Mouse (Mus musculus) embryonic facial prominence, embryonic 10.5 days (tissue): ENCODE data around the gene Ten1. TPM values are rescaled to one million over a fixed set of nuclear protein-coding genes. Genes with fewer than 3 reads are reported as not detected.

Experiments
- DNase-seq: peaks from one replicate; pipeline ENCODE4 v3.0.0-alpha.2; 2017; ENCODE audit warnings: low spot score
- H3K27ac ChIP-seq: fragments of 300-500 bp; sonication (generic); replicated peaks from 2 replicates; pipeline ENCODE4 v1.5.1; 2016; ENCODE audit warnings: mild to moderate bottlenecking
- H3K27me3 ChIP-seq: fragments of 300-500 bp; sonication (generic); replicated peaks from 2 replicates; pipeline ENCODE4 v1.6.1; 2016; ENCODE audit warnings: low read depth, mild to moderate bottlenecking; ENCODE audit not compliant: poor library complexity, severe bottlenecking
- H3K36me3 ChIP-seq: fragments of 300-500 bp; sonication (generic); replicated peaks from 2 replicates; pipeline ENCODE4 v1.6.1; 2016; ENCODE audit warnings: mild to moderate bottlenecking, moderate library complexity
- H3K4me1 ChIP-seq: fragments of 300-500 bp; sonication (generic); 2 replicates; pipeline ENCODE4 v1.6.1; 2016
- H3K4me3 ChIP-seq: fragments of 300-500 bp; sonication (generic); 2 replicates; pipeline ENCODE4 v1.5.1; 2016; ENCODE audit warnings: mild to moderate bottlenecking, moderate library complexity
- H3K9me3 ChIP-seq: fragments of 300-500 bp; sonication (generic); 2 replicates; pipeline ENCODE4 v1.6.1; 2016; ENCODE audit warnings: mild to moderate bottlenecking
- WGBS: fragments of 180-500 bp; shearing (Covaris S2); methylation state at CpG from one replicate; pipeline ENCODE4 v1.1.7; 2016; 5-methylcytosine and 5-hydroxymethylcytosine counted together
- polyA plus RNA-seq: library from polyadenylated mRNA; unstranded; fragments of >200 nt; fragmentation: Nextera tagmentation; extraction: Ambion mirVana; gene quantifications from 2 replicates; pipeline ENCODE4 v1.2.1, GENCODE M21; 2016

Gene Ten1
- polyA plus RNA-seq, 1 experiment from 2014 or later, result 65.6 TPM

- Histone ChIP-seq H3K4me3 (no peak overlapping the region), H3K27ac (no peak overlapping the region), H3K9me3 (no peaks in the 10 kb centered on the region), H3K27me3 (no peaks in the 10 kb centered on the region), H3K4me1 (peaks cover 6% of the 10 kb centered on the region), H3K36me3 (peaks cover 34% of the 10 kb centered on the region)
- DNase-seq, result no peak
- WGBS, result 94% methylated on average over 3 of the region's 3 CpGs
Observed at GRCm38 (mm10) chr11:116203150-116203549, 4.5 kb downstream of the Ten1 start.

- Histone ChIP-seq H3K9me3 (no peaks in the 10 kb centered on the region), H3K36me3 (peaks cover 36% of the 10 kb centered on the region), H3K4me3 (no peak overlapping the region), H3K27me3 (no peaks in the 10 kb centered on the region), H3K27ac (no peak overlapping the region), H3K4me1 (no peaks in the 10 kb centered on the region)
- 59% methylated on average over 4 of the region's 4 CpGs for WGBS
- no peak for DNase-seq
Observed at GRCm38 (mm10) chr11:116206678-116207077, 8.0 kb downstream of the Ten1 start.

DNA sequence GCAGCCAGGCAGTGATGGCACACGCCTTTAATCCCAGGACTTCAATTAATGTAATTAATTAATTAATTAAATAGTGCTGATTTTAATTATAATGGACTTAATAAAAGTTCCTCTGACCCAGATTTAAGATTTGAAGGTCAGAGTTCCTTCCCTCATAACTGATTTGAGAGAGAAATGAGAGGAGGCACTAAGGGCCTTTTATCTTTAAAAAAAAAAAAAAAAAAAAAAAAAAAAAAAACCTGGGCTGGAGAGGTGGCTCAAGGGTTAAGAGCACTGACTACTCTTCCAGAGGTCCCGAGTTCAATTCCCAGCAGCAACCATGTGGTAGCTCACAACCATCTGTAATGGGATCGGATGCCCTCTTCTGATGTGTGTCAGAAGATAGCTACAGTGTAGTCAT lies 10.0 kb downstream of the Ten1 start:
- no peak for DNase-seq
- no peaks in the 10 kb centered on the region for H3K9me3 ChIP-seq
- no peak overlapping the region for H3K27ac ChIP-seq
- H3K4me3 ChIP-seq, result no peak overlapping the region
- H3K27me3 ChIP-seq, result no peaks in the 10 kb centered on the region
- H3K36me3 ChIP-seq, result peaks cover 38% of the 10 kb centered on the region
- 81% methylated on average over 3 of the region's 3 CpGs for WGBS
- no peaks in the 10 kb centered on the region for H3K4me1 ChIP-seq

DNA sequence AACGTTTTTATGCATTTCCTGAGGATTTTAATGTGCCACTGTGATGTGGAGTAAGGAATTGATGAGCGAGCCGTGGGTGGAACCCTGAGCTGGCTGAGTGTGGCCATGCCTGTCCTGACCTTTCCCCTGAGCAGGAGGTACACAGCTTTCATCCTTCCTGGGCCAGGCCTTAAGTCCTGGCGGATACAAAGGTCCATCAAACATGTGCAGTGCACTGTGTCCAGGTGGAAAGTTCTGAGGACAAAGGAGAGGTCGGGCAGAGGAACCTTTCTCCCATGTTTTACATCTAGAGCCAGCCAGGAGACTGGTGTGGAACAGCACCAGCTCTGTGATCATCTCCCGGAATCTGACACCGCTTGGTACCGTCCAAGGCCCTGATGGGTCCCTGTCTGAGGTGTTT lies 10.6 kb downstream of the Ten1 start:
- no peak overlapping the region for H3K4me3 ChIP-seq
- H3K36me3 ChIP-seq, result peaks cover 40% of the 10 kb centered on the region
- 84% methylated on average over 8 of the region's 8 CpGs for WGBS
- no peaks in the 10 kb centered on the region for H3K9me3 ChIP-seq
- H3K27me3 ChIP-seq, result no peaks in the 10 kb centered on the region
- DNase-seq, result no peak
- no peaks in the 10 kb centered on the region for H3K4me1 ChIP-seq
- H3K27ac ChIP-seq, result no peak overlapping the region; the same call in 1 of the 2 replicates

GRCm38 (mm10) chr11:116210696-116211095 lies 12.0 kb downstream of the Ten1 start:
- H3K27ac ChIP-seq, result no peak overlapping the region
- no peak for DNase-seq

GRCm38 (mm10) chr11:116212847-116213246 lies 14.2 kb downstream of the Ten1 start:
- WGBS, result 91% methylated on average over 6 of the region's 6 CpGs
- H3K36me3 ChIP-seq, result peaks cover 18% of the 10 kb centered on the region

More at GRCm38 (mm10) chr11:116210696-116211095, 12.0 kb downstream of the Ten1 start:
- Histone ChIP-seq H3K9me3 (no peaks in the 10 kb centered on the region), H3K4me1 (no peaks in the 10 kb centered on the region), H3K36me3 (peaks cover 37% of the 10 kb centered on the region), H3K27me3 (no peaks in the 10 kb centered on the region), H3K4me3 (no peak overlapping the region)
- WGBS, result 76% methylated on average over 5 of the region's 5 CpGs

GRCm38 (mm10) chr11:116213877-116214510 lies 15.3 kb downstream of the Ten1 start:
- no peaks in the 10 kb centered on the region for H3K9me3 ChIP-seq
- WGBS, result 92% methylated on average over 13 of the region's 13 CpGs
- peaks cover 6% of the 10 kb centered on the region for H3K4me1 ChIP-seq
- no peaks in the 10 kb centered on the region for H3K27me3 ChIP-seq
- H3K36me3 ChIP-seq, result peaks cover 16% of the 10 kb centered on the region
- H3K4me3 ChIP-seq, result no peak overlapping the region
- no peak overlapping the region for H3K27ac ChIP-seq
- no peak for DNase-seq

More at GRCm38 (mm10) chr11:116212847-116213246, 14.2 kb downstream of the Ten1 start:
- H3K4me1 ChIP-seq, result no peaks in the 10 kb centered on the region
- H3K9me3 ChIP-seq, result no peaks in the 10 kb centered on the region
- no peak overlapping the region for H3K27ac ChIP-seq
- H3K27me3 ChIP-seq, result no peaks in the 10 kb centered on the region
- H3K4me3 ChIP-seq, result no peak overlapping the region
- DNase-seq, result no peak

DNA sequence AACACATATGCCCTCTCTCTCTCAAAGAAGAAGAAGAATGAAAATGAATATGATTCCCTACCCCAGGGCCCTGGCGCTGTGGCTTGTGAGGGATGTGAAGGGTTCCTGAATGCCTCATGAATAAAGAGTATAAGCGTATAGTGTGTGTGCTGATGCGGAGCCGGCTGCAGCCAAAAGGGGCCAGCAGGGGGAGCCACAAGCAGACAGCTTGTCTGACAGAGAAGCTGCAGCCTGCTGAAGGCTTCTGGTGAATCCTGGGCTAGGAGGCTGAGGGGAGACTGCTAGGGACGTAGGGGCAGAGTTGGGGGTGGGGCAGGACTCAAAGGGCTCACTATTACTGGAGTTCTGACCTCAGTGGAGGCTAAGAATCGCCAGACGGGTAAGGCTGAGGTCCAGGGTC lies 16.5 kb downstream of the Ten1 start:
- H3K27me3 ChIP-seq, result peaks cover 3% of the 10 kb centered on the region
- H3K36me3 ChIP-seq, result peaks cover 12% of the 10 kb centered on the region
- peak; percentile 50 for DNase-seq
- peaks cover 18% of the 10 kb centered on the region for H3K4me1 ChIP-seq
- H3K27ac ChIP-seq, result no peak overlapping the region
- 0 out of 2 replicates have a peak overlapping the region, but pooled peaks have one; percentile 4 for H3K4me3 ChIP-seq
- 75% methylated on average over 7 of the region's 7 CpGs for WGBS
- no peaks in the 10 kb centered on the region for H3K9me3 ChIP-seq

DNA sequence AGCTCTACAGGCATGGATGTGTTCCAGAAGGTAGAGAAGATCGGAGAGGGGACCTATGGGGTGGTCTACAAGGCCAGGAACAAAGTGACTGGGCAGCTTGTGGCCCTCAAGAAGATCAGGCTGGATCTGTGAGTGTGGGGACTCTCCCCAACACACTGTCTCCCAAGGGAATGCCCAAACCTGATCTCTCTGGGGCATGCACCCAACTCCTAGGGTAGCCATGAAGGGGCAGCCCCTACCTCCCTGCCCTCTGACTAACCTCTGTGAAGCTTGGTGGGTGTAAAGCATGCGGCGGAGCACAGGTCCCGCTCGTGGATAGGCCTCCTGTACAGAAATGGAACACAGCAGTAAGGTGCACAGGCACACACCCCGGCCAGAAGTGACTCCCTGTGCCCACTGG lies 17.3 kb downstream of the Ten1 start:
- WGBS, result 96% methylated on average over 6 of the region's 6 CpGs
- Histone ChIP-seq H3K4me3 (no peak overlapping the region), H3K36me3 (peaks cover 14% of the 10 kb centered on the region), H3K27me3 (peaks cover 12% of the 10 kb centered on the region), H3K27ac (0 out of 2 replicates have a peak overlapping the region, but pooled peaks have one; percentile 12), H3K9me3 (0 out of 2 replicates have a peak, but pooled peaks cover under 1% of the 10 kb centered on the region), H3K4me1 (peaks cover 25% of the 10 kb centered on the region)
- no peak for DNase-seq

DNA sequence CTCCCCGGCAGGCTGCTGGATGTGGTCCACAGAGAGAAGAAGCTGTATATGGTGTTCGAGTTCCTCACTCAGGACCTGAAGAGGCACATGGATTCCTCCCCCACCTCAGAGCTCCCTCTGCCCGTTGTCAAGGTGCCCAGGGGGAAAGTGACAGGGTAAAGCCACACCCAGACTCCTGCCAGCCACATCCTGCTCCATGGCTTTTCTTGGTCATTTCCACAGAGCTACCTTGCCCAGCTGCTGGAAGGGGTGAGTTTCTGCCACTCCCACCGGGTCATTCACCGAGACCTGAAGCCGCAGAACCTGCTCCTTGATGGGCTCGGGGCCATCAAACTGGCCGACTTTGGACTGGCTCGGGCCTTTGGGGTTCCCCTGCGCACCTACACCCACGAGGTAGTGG lies 17.9 kb downstream of the Ten1 start:
- Histone ChIP-seq H3K27ac (no peak overlapping the region), H3K9me3 (peaks cover 6% of the 10 kb centered on the region; the same call in 1 of the 2 replicates), H3K36me3 (peaks cover 20% of the 10 kb centered on the region), H3K4me3 (no peak overlapping the region), H3K4me1 (peaks cover 25% of the 10 kb centered on the region), H3K27me3 (peaks cover 17% of the 10 kb centered on the region)
- no peak for DNase-seq
- WGBS, result 85% methylated on average over 11 of the region's 11 CpGs

GRCm38 (mm10) chr11:116218263-116218662 lies 19.6 kb downstream of the Ten1 start:
- Histone ChIP-seq H3K4me1 (peaks cover 41% of the 10 kb centered on the region), H3K36me3 (peaks cover 21% of the 10 kb centered on the region), H3K4me3 (no peak overlapping the region), H3K9me3 (peaks cover 10% of the 10 kb centered on the region), H3K27me3 (peaks cover 34% of the 10 kb centered on the region), H3K27ac (peak overlapping the region; percentile 48)
- WGBS, result 96% methylated on average over 2 of the region's 2 CpGs
- no peak for DNase-seq

- Histone ChIP-seq H3K4me1 (peaks cover 41% of the 10 kb centered on the region), H3K36me3 (peaks cover 24% of the 10 kb centered on the region), H3K9me3 (peaks cover 10% of the 10 kb centered on the region), H3K4me3 (no peak overlapping the region), H3K27ac (peak overlapping the region; percentile 48), H3K27me3 (peaks cover 40% of the 10 kb centered on the region)
- 75% methylated on average over 7 of the region's 7 CpGs for WGBS
- peak; percentile 31 for DNase-seq
Observed at GRCm38 (mm10) chr11:116218737-116219400, 20.2 kb downstream of the Ten1 start.

GRCm38 (mm10) chr11:116219885-116220284 lies 21.2 kb downstream of the Ten1 start:
- H3K4me3 ChIP-seq, result no peak overlapping the region
- H3K4me1 ChIP-seq, result peaks cover 41% of the 10 kb centered on the region
- WGBS, result 20% methylated on average over 4 of the region's 4 CpGs
- peaks cover 14% of the 10 kb centered on the region for H3K9me3 ChIP-seq
- H3K36me3 ChIP-seq, result peaks cover 28% of the 10 kb centered on the region
- H3K27me3 ChIP-seq, result peaks cover 51% of the 10 kb centered on the region
- peak overlapping the region; percentile 48; the same call in 1 of the 2 replicates for H3K27ac ChIP-seq
- peak; percentile 73 for DNase-seq
